Mouse (Mus musculus): ENCODE measurements at regions not wholly inside any gene's neighbourhood (a gene's known extent, or its start where the extent isn't known, plus 50 kb on each side); places are given as distances from the start of the nearest gene placed in this dataset.

DNA sequence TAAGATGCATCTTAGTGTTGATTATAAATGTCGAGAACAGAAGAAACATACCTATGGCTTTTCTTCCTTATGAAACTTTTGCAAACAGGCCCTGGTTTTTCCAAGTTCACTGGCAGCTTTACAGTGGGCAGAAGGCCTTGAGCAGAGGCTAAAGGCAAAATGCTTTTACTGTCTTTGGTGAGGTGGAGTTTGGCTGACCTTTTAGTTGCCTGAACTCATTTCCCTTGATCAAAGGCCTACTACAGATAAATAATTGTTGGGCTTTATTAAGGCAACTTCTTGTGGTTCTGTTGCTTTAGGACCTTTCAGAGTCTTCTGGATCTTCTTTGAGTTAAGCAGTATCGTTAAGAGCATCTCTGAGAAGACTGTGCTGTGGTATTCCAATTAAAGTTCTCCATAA is 94.6 kb upstream of the Arhgap20 start:
- Histone ChIP-seq H3K9ac (no peak overlapping the region), H3K27ac (no peak overlapping the region), H3K36me3 (no peaks in the 10 kb centered on the region), H3K4me1 (0 out of 2 replicates have a peak, but pooled peaks cover under 1% of the 10 kb centered on the region), H3K4me2 (replicated peaks) (no peak overlapping the region), H3K27me3 (no peaks in the 10 kb centered on the region), H3K9me3 (no peaks in the 10 kb centered on the region), H3K4me3 (no peak overlapping the region)
- ATAC-seq (ENCODE audit: low FRiP score, low read depth) = no peak
- 76% methylated on average over 2 of the region's 2 CpGs for WGBS

DNA sequence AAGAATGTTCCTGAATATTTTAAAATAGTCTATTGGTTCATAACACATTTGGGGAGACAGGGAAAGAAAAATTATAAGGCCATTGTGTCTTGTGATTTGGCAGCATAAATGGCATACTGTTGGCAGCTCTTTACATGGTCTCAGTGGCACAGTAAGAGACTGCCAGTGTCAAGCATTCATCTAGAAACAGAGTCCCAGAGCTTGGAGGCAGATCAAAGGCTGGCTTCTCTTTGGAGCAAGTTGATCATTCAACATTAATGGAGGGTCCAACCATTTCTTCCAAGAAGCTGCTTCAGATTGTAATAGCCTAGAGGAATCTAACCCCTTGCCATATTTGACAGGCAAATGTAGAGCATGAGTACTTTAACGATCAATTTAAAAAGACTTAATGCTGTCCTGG is 78.6 kb upstream of the Arhgap20 start:
- ATAC-seq (ENCODE audit: low FRiP score, low read depth) = no peak
- Histone ChIP-seq H3K9me3 (no peaks in the 10 kb centered on the region), H3K36me3 (no peaks in the 10 kb centered on the region), H3K4me3 (no peak overlapping the region), H3K4me2 (replicated peaks) (no peak overlapping the region), H3K27me3 (no peaks in the 10 kb centered on the region), H3K27ac (no peak overlapping the region), H3K9ac (no peak overlapping the region), H3K4me1 (no peaks in the 10 kb centered on the region)
- 83% methylated on average over 1 of the region's 1 CpGs for WGBS

DNA sequence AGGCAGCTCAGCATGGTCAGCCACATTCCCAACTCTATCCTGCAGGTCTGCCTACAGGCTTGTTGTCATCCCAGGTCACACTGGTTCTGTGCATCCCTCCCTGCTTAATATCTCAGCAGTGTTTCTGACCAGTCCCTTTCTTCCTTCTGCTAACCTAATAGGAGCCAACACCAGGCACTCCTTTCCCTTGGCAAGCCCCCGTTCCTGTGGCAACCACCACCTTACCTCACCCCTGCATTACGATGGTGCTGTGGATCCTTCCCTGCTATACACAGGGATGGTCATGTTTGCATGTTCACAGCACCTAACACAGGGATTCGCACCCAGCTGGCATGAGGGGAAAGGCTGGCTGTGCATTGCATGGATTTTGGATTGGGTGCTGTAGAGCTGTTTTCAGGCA is 50.8 kb upstream of the Arhgap20 start:
- Histone ChIP-seq H3K9ac (no peak overlapping the region), H3K4me2 (replicated peaks) (no peak overlapping the region), H3K4me1 (no peaks in the 10 kb centered on the region), H3K4me3 (no peak overlapping the region), H3K36me3 (no peaks in the 10 kb centered on the region), H3K27me3 (no peaks in the 10 kb centered on the region), H3K27ac (no peak overlapping the region), H3K9me3 (no peaks in the 10 kb centered on the region)
- 84% methylated on average over 3 of the region's 3 CpGs for WGBS
- no peak for ATAC-seq (ENCODE audit: low FRiP score, low read depth)

Measured in limb, embryonic 13.5 days (tissue).